Mouse (Mus musculus): ENCODE measurements at regions not wholly inside any gene's neighbourhood (a gene's known extent, or its start where the extent isn't known, plus 50 kb on each side); places are given as distances from the start of the nearest gene placed in this dataset.

DNA sequence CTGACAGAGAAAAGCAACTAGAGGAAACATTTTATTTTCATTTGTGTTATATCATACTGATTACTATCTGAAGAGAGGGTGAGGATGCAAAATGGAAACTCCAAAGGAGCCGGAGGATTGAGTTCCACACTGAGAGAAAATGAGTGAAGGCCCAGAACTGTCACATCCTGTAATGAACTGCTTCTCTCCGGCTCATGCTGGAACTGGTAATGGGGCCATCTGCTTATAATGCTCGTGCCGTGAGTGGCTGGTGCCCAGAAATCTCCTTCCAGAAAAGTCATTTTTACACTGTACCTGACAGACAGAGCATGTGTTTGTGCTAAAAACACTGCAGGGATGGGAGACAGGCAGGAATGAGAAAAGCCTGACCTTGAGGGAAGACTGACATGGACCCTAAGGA is 483.5 kb upstream of the Pkdcc start:
- no peaks in the 10 kb centered on the region for H3K9me3 ChIP-seq (ENCODE audit: control insufficient read depth, low read length)
- H3K4me1 ChIP-seq (ENCODE audit: control insufficient read depth, insufficient read depth, low read length) = no peaks in the 10 kb centered on the region
- H3K4me3 ChIP-seq (ENCODE audit: low read depth, low read length) = no peak overlapping the region
- ATAC-seq (ENCODE audit: insufficient number of reproducible peaks, low FRiP score, low TSS enrichment, low read depth) = no peak
- 81% methylated on average over 4 of the region's 4 CpGs for WGBS
- H3K4me2 ChIP-seq (ENCODE audit: low read depth, severe bottlenecking) = no peak overlapping the region
- H3K27me3 ChIP-seq (ENCODE audit: control insufficient read depth, insufficient read depth, low read length) = no peaks in the 10 kb centered on the region
- no peak for DNase-seq (ENCODE audit: low spot score)
- no peaks in the 10 kb centered on the region for H3K36me3 ChIP-seq (ENCODE audit: control insufficient read depth, insufficient read depth, low read length)
- no peak overlapping the region for H3K9ac ChIP-seq (ENCODE audit: low read length)
- no peak overlapping the region for H3K27ac ChIP-seq (replicated peaks; ENCODE audit: low read depth, low read length)

- 93% methylated on average over 1 of the region's 1 CpGs for WGBS
- DNase-seq (ENCODE audit: low spot score) = no peak
- ATAC-seq (ENCODE audit: insufficient number of reproducible peaks, low FRiP score, low TSS enrichment, low read depth) = no peak
- H3K9ac ChIP-seq (ENCODE audit: low read length) = no peak overlapping the region
- no peaks in the 10 kb centered on the region for H3K36me3 ChIP-seq (ENCODE audit: control insufficient read depth, insufficient read depth, low read length)
- H3K4me1 ChIP-seq (ENCODE audit: control insufficient read depth, insufficient read depth, low read length) = no peaks in the 10 kb centered on the region
- no peaks in the 10 kb centered on the region for H3K27me3 ChIP-seq (ENCODE audit: control insufficient read depth, insufficient read depth, low read length)
- H3K9me3 ChIP-seq (ENCODE audit: control insufficient read depth, low read length) = no peaks in the 10 kb centered on the region
- H3K4me3 ChIP-seq (ENCODE audit: low read depth, low read length) = no peak overlapping the region
- no peak overlapping the region for H3K4me2 ChIP-seq (ENCODE audit: low read depth, severe bottlenecking)
- H3K27ac ChIP-seq (replicated peaks; ENCODE audit: low read depth, low read length) = no peak overlapping the region
Measured at GRCm38 (mm10) chr17:82742445-82742844, 472.6 kb upstream of the Pkdcc start.

DNA sequence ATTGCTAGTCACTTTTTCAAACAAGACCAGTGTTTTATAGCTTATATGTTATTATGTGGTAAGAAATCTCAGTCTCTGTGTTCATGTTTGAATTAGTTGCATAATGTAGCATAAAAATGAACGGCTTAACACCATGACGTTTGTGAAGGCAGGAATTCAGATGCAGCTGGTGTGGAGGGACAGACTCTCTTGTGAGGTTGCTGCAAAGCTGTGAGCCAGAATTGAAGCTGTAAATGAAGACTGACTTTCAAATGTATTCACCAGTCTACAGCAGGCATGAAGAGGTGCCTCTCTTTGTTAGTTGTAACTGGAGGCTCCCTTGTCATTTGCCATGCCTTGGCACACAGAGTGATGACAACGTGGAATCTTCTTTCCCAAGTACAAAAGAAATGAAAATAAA is 457.7 kb upstream of the Pkdcc start:
- Histone ChIP-seq H3K4me2 (ENCODE audit: low read depth, severe bottlenecking) (no peak overlapping the region), H3K36me3 (ENCODE audit: control insufficient read depth, insufficient read depth, low read length) (no peaks in the 10 kb centered on the region), H3K9me3 (ENCODE audit: control insufficient read depth, low read length) (no peaks in the 10 kb centered on the region), H3K4me3 (ENCODE audit: low read depth, low read length) (no peak overlapping the region), H3K27ac (replicated peaks; ENCODE audit: low read depth, low read length) (no peak overlapping the region), H3K27me3 (ENCODE audit: control insufficient read depth, insufficient read depth, low read length) (no peaks in the 10 kb centered on the region), H3K9ac (ENCODE audit: low read length) (no peak overlapping the region), H3K4me1 (ENCODE audit: control insufficient read depth, insufficient read depth, low read length) (no peaks in the 10 kb centered on the region)
- no peak for DNase-seq (ENCODE audit: low spot score)
- ATAC-seq (ENCODE audit: insufficient number of reproducible peaks, low FRiP score, low TSS enrichment, low read depth) = no peak
- 84% methylated on average over 3 of the region's 3 CpGs for WGBS

DNA sequence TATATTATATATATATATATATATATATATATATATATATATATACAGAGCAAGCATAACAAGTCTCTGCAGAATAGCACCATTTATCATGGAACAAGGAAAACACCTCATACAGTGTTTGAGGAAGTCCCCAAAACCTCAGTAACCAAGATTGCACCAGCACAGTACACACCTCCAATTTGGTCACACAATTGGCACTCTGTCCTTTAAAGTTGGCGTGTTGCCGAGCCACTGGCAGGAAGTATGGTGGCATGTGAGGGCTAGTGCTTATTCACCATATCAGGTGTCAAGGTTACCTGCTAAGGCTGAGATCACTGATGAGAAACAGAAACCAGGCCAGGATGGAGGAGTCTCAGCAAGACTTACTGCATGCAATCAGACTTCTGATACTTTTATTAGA is 436.0 kb upstream of the Pkdcc start:
- Histone ChIP-seq H3K27ac (replicated peaks; ENCODE audit: low read depth, low read length) (no peak overlapping the region), H3K4me2 (ENCODE audit: low read depth, severe bottlenecking) (no peak overlapping the region), H3K4me3 (ENCODE audit: low read depth, low read length) (no peak overlapping the region), H3K27me3 (ENCODE audit: control insufficient read depth, insufficient read depth, low read length) (no peaks in the 10 kb centered on the region), H3K9ac (ENCODE audit: low read length) (no peak overlapping the region), H3K4me1 (ENCODE audit: control insufficient read depth, insufficient read depth, low read length) (no peaks in the 10 kb centered on the region), H3K9me3 (ENCODE audit: control insufficient read depth, low read length) (no peaks in the 10 kb centered on the region), H3K36me3 (ENCODE audit: control insufficient read depth, insufficient read depth, low read length) (no peaks in the 10 kb centered on the region)
- DNase-seq (ENCODE audit: low spot score) (no peak), ATAC-seq (ENCODE audit: insufficient number of reproducible peaks, low FRiP score, low TSS enrichment, low read depth) (no peak)
- WGBS = 68% methylated on average over 2 of the region's 2 CpGs

DNA sequence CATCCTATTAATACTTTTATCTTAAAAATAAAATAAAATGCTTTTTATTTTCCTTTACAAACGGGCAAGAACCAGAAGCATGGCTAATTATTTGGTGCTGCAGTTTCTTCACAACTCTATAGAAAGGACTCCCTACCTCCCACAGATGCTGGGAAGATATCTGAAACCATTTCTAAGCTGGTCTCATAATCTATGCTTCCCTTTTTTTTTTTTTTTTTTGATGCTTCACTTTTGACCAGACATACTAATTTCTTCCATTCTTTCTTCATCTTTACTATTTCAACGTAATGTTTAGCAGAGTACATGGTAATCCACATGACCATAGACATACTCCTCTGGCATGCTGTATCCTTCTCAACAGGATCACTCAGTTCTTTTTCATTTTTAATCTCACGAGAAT is 393.0 kb upstream of the Pkdcc start:
- no peaks in the 10 kb centered on the region for H3K36me3 ChIP-seq (ENCODE audit: control insufficient read depth, insufficient read depth, low read length)
- no peak overlapping the region for H3K4me2 ChIP-seq (ENCODE audit: low read depth, severe bottlenecking)
- no peak for DNase-seq (ENCODE audit: low spot score)
- H3K27ac ChIP-seq (replicated peaks; ENCODE audit: low read depth, low read length) = no peak overlapping the region
- H3K27me3 ChIP-seq (ENCODE audit: control insufficient read depth, insufficient read depth, low read length) = no peaks in the 10 kb centered on the region
- 83% methylated on average over 3 of the region's 3 CpGs for WGBS
- no peaks in the 10 kb centered on the region for H3K4me1 ChIP-seq (ENCODE audit: control insufficient read depth, insufficient read depth, low read length)
- H3K4me3 ChIP-seq (ENCODE audit: low read depth, low read length) = no peak overlapping the region
- ATAC-seq (ENCODE audit: insufficient number of reproducible peaks, low FRiP score, low TSS enrichment, low read depth) = no peak
- no peak overlapping the region for H3K9ac ChIP-seq (ENCODE audit: low read length)
- H3K9me3 ChIP-seq (ENCODE audit: control insufficient read depth, low read length) = no peaks in the 10 kb centered on the region

GRCm38 (mm10) chr17:82824057-82824456 is 391.0 kb upstream of the Pkdcc start:
- H3K27ac ChIP-seq (replicated peaks; ENCODE audit: low read depth, low read length) = no peak overlapping the region
- no peak overlapping the region for H3K4me3 ChIP-seq (ENCODE audit: low read depth, low read length)
- DNase-seq (ENCODE audit: low spot score) (no peak), ATAC-seq (ENCODE audit: insufficient number of reproducible peaks, low FRiP score, low TSS enrichment, low read depth) (no peak)
- H3K9ac ChIP-seq (ENCODE audit: low read length) = no peak overlapping the region
- no peak overlapping the region for H3K4me2 ChIP-seq (ENCODE audit: low read depth, severe bottlenecking)
- H3K9me3 ChIP-seq (ENCODE audit: control insufficient read depth, low read length) = no peaks in the 10 kb centered on the region
- no peaks in the 10 kb centered on the region for H3K36me3 ChIP-seq (ENCODE audit: control insufficient read depth, insufficient read depth, low read length)
- no peaks in the 10 kb centered on the region for H3K27me3 ChIP-seq (ENCODE audit: control insufficient read depth, insufficient read depth, low read length)
- 81% methylated on average over 7 of the region's 7 CpGs for WGBS
- H3K4me1 ChIP-seq (ENCODE audit: control insufficient read depth, insufficient read depth, low read length) = no peaks in the 10 kb centered on the region

- Histone ChIP-seq H3K9ac (ENCODE audit: low read length) (no peak overlapping the region), H3K27me3 (ENCODE audit: control insufficient read depth, insufficient read depth, low read length) (no peaks in the 10 kb centered on the region), H3K27ac (replicated peaks; ENCODE audit: low read depth, low read length) (no peak overlapping the region), H3K4me2 (ENCODE audit: low read depth, severe bottlenecking) (no peak overlapping the region), H3K36me3 (ENCODE audit: control insufficient read depth, insufficient read depth, low read length) (no peaks in the 10 kb centered on the region), H3K9me3 (ENCODE audit: control insufficient read depth, low read length) (no peaks in the 10 kb centered on the region), H3K4me3 (ENCODE audit: low read depth, low read length) (no peak overlapping the region), H3K4me1 (ENCODE audit: control insufficient read depth, insufficient read depth, low read length) (no peaks in the 10 kb centered on the region)
- no peak for ATAC-seq (ENCODE audit: insufficient number of reproducible peaks, low FRiP score, low TSS enrichment, low read depth)
- DNase-seq (ENCODE audit: low spot score) = no peak
- 87% methylated on average over 6 of the region's 6 CpGs for WGBS
Measured at GRCm38 (mm10) chr17:82824619-82825018, 390.5 kb upstream of the Pkdcc start.

DNA sequence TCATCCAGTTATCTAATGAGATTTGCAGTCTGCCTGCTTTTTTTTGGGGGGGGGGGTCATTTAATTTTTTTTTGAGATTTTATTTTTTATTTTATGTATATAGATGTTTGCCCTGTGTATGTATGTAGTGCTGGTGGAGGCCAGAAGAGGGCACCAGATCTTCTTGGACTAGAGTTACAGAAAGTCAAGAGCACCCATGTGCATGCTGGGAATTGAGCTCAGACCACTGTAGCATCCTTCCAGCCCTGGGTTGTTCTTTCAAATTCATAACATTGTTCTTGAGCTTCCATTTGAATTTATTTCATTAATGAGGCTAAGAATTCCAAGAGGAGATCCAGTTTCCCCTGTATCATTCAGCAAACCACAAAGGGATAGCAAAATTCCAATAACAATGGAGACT is 387.9 kb upstream of the Pkdcc start:
- Histone ChIP-seq H3K4me2 (ENCODE audit: low read depth, severe bottlenecking) (no peak overlapping the region), H3K4me1 (ENCODE audit: control insufficient read depth, insufficient read depth, low read length) (no peaks in the 10 kb centered on the region), H3K4me3 (ENCODE audit: low read depth, low read length) (no peak overlapping the region), H3K36me3 (ENCODE audit: control insufficient read depth, insufficient read depth, low read length) (no peaks in the 10 kb centered on the region), H3K27me3 (ENCODE audit: control insufficient read depth, insufficient read depth, low read length) (no peaks in the 10 kb centered on the region), H3K9me3 (ENCODE audit: control insufficient read depth, low read length) (no peaks in the 10 kb centered on the region), H3K27ac (replicated peaks; ENCODE audit: low read depth, low read length) (no peak overlapping the region), H3K9ac (ENCODE audit: low read length) (no peak overlapping the region)
- no peak for DNase-seq (ENCODE audit: low spot score)
- ATAC-seq (ENCODE audit: insufficient number of reproducible peaks, low FRiP score, low TSS enrichment, low read depth) = no peak

- no peak overlapping the region for H3K27ac ChIP-seq (replicated peaks; ENCODE audit: low read depth, low read length)
- no peak overlapping the region for H3K9ac ChIP-seq (ENCODE audit: low read length)
- H3K27me3 ChIP-seq (ENCODE audit: control insufficient read depth, insufficient read depth, low read length) = no peaks in the 10 kb centered on the region
- no peaks in the 10 kb centered on the region for H3K4me1 ChIP-seq (ENCODE audit: control insufficient read depth, insufficient read depth, low read length)
- 89% methylated on average over 8 of the region's 8 CpGs for WGBS
- ATAC-seq (ENCODE audit: insufficient number of reproducible peaks, low FRiP score, low TSS enrichment, low read depth) = no peak
- no peak overlapping the region for H3K4me2 ChIP-seq (ENCODE audit: low read depth, severe bottlenecking)
- DNase-seq (ENCODE audit: low spot score) = no peak
- no peak overlapping the region for H3K4me3 ChIP-seq (ENCODE audit: low read depth, low read length)
- H3K9me3 ChIP-seq (ENCODE audit: control insufficient read depth, low read length) = no peaks in the 10 kb centered on the region
- no peaks in the 10 kb centered on the region for H3K36me3 ChIP-seq (ENCODE audit: control insufficient read depth, insufficient read depth, low read length)
Measured at GRCm38 (mm10) chr17:82827841-82828240, 387.3 kb upstream of the Pkdcc start.
